Mouse (Mus musculus): ENCODE results near the gene Zyg11a.

- no peak for TF ChIP-seq CTCF (IDR thresholded peaks at IDR 0.05; ENCODE audit: borderline replicate concordance, insufficient read depth, low read depth, low read length)
- TF ChIP-seq POLR2A (IDR thresholded peaks at IDR 0.05; ENCODE audit: borderline replicate concordance, insufficient read depth, low read length): no peak
Observed at GRCm38 (mm10) chr4:108222507-108222906, 4.7 kb upstream of the Zyg11a start.
